Mouse (Mus musculus) spleen, adult 2 months (tissue): ENCODE measurements at regions not wholly inside any gene's neighbourhood (a gene's known extent, or its start where the extent isn't known, plus 50 kb on each side); places are given as distances from the start of the nearest gene placed in this dataset.

Source experiments
- CTCF ChIP-seq: fragments of 200-500 bp; IDR thresholded peaks from 2 replicates; pipeline ENCODE4 v1.5.1; 2011; ENCODE audit warnings: mild to moderate bottlenecking, inconsistent platforms; ENCODE audit not compliant: insufficient read depth, insufficient read length, insufficient replicate concordance; ENCODE audit errors: extremely low read depth
- POLR2A ChIP-seq: fragments of 200-500 bp; IDR thresholded peaks from 2 replicates; pipeline ENCODE4 v1.6.1; 2011; ENCODE audit warnings: low read depth, low read length, inconsistent platforms

DNA sequence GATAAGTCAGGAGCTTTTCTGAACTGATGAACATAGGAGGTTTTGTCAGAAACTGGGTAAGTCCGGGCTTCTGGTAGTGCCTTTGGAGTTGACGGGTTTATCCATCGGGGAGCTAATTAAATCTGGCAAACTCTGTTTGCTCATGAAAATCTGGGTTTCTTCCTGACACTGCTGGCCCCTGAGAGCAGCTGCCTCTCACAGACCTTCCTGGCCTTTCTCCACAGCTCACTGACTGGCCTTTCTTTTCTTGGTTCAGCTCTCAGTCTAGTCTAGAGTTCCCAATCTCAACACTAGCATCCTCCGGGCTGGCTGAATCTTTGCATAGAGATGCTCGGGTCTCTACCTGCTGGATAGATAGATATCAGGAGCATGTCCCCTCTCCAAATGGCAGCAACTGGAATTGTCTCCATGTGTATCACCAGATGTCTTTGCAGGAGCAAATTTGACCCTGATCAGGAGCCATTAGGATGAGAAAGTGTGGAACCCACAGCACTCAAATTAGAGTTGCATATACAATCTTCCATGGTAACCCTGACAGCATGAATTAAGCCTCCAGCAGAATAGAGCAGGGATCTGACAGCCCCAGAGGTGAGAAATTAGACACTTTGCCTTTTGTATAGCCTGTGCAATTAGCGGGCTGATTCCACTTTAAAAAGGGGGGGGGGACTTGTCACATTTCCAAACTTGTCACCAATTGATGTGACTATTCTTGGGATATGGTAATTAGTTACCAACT, 63.2 kb upstream of the Elk3 start:
- TF ChIP-seq CTCF, result no peak
- no peak for TF ChIP-seq POLR2A
